Mouse (Mus musculus) kidney, embryonic 15.5 days (tissue): ENCODE data around the gene Plekhj1. TPM values are rescaled to one million over a fixed set of nuclear protein-coding genes. Genes with fewer than 3 reads are reported as not detected.
A peak's percentile ranks its signal among the peaks of the same experiment; 100 is the strongest.
"Not testable (repeated sequence)": the region's sequence is repeated elsewhere in the genome, so short reads cannot be mapped to it uniquely, and the experiment has no call there.

Experiments used
- ATAC-seq: fragments of 200-750 bp; cut with Nextera tagmentation; replicated peaks from 2 replicates; pipeline ENCODE4 v1.8.0; 2017; ENCODE audit warnings: moderate TSS enrichment; ENCODE audit not compliant: low FRiP score
- H3K27ac ChIP-seq: fragments of 300-500 bp; sonication (generic); 2 replicates; pipeline ENCODE4 v1.5.1; 2015; ENCODE audit warnings: mild to moderate bottlenecking, inconsistent platforms
- H3K27me3 ChIP-seq: fragments of 300-500 bp; sonication (generic); 2 replicates; pipeline ENCODE4 v1.6.1; 2015; ENCODE audit warnings: inconsistent platforms
- H3K36me3 ChIP-seq: fragments of 300-500 bp; sonication (generic); 2 replicates; pipeline ENCODE4 v1.6.1; 2015; ENCODE audit warnings: inconsistent platforms
- H3K4me1 ChIP-seq: fragments of 300-500 bp; sonication (generic); 2 replicates; pipeline ENCODE4 v1.6.1; 2015; ENCODE audit warnings: inconsistent platforms
- H3K4me2 ChIP-seq: fragments of 300-500 bp; sonication (generic); 2 replicates; pipeline ENCODE4 v1.6.1; 2015; ENCODE audit warnings: moderate library complexity, mild to moderate bottlenecking, inconsistent platforms
- H3K4me3 ChIP-seq: fragments of 300-500 bp; sonication (generic); replicated peaks from 2 replicates; pipeline ENCODE4 v1.5.1; 2015; ENCODE audit warnings: mild to moderate bottlenecking, inconsistent platforms
- H3K9ac ChIP-seq: fragments of 300-500 bp; sonication (generic); 2 replicates; pipeline ENCODE4 v1.6.1; 2015; ENCODE audit warnings: mild to moderate bottlenecking, inconsistent platforms
- H3K9me3 ChIP-seq: fragments of 300-500 bp; sonication (generic); replicated peaks from 2 replicates; pipeline ENCODE4 v1.6.1; 2016; ENCODE audit warnings: inconsistent platforms
- WGBS: fragments of 180-500 bp; shearing (Covaris S2); methylation state at CpG from one replicate; pipeline ENCODE4 v1.1.7; 2015; ENCODE audit warnings: mixed read lengths; 5-methylcytosine and 5-hydroxymethylcytosine counted together
- polyA plus RNA-seq: library from polyadenylated mRNA; unstranded; fragments of >200 nt; fragmentation: Nextera tagmentation; extraction: Ambion mirVana; gene quantifications from 2 replicates; pipeline ENCODE4 v1.2.1, GENCODE M21; 2015

Plekhj1 gene
- polyA plus RNA-seq, 1 experiment from 2014 or later = 126 TPM

GRCm38 (mm10) chr10:80823316-80823715, 24.9 kb upstream of the Plekhj1 start:
- H3K9ac ChIP-seq = no peak overlapping the region
- 97% methylated on average over 1 of the region's 1 CpGs for WGBS
- no peak for ATAC-seq
- peaks cover 1% of the 10 kb centered on the region for H3K36me3 ChIP-seq
- peaks cover 24% of the 10 kb centered on the region for H3K4me1 ChIP-seq
- no peak overlapping the region for H3K4me3 ChIP-seq
- no peak overlapping the region for H3K27ac ChIP-seq
- no peaks in the 10 kb centered on the region for H3K27me3 ChIP-seq
- H3K9me3 ChIP-seq = no peaks in the 10 kb centered on the region
- no peak overlapping the region for H3K4me2 ChIP-seq

- H3K27me3 ChIP-seq = no peaks in the 10 kb centered on the region
- H3K4me3 ChIP-seq = no peak overlapping the region
- H3K27ac ChIP-seq = no peak overlapping the region
- no peak overlapping the region for H3K9ac ChIP-seq
- no peak overlapping the region for H3K4me2 ChIP-seq
- peaks cover 16% of the 10 kb centered on the region for H3K4me1 ChIP-seq
- no peak for ATAC-seq
- no peaks in the 10 kb centered on the region for H3K36me3 ChIP-seq
- H3K9me3 ChIP-seq = no peaks in the 10 kb centered on the region
- WGBS = 88% methylated on average over 5 of the region's 5 CpGs
Observed at GRCm38 (mm10) chr10:80822528-80822927, 24.1 kb upstream of the Plekhj1 start.

GRCm38 (mm10) chr10:80821991-80822390, 23.6 kb upstream of the Plekhj1 start:
- Histone ChIP-seq H3K27me3 (no peaks in the 10 kb centered on the region), H3K4me3 (no peak overlapping the region), H3K27ac (no peak overlapping the region), H3K4me2 (no peak overlapping the region), H3K4me1 (peaks cover 13% of the 10 kb centered on the region), H3K9ac (no peak overlapping the region), H3K36me3 (no peaks in the 10 kb centered on the region), H3K9me3 (no peaks in the 10 kb centered on the region)
- 45% methylated on average over 2 of the region's 2 CpGs for WGBS
- no peak for ATAC-seq

GRCm38 (mm10) chr10:80819406-80819805, 21.0 kb upstream of the Plekhj1 start:
- no peaks in the 10 kb centered on the region for H3K27me3 ChIP-seq
- no peaks in the 10 kb centered on the region for H3K9me3 ChIP-seq
- 55% methylated on average over 3 of the region's 3 CpGs for WGBS
- no peak overlapping the region for H3K27ac ChIP-seq
- H3K36me3 ChIP-seq = no peaks in the 10 kb centered on the region
- no peak overlapping the region for H3K4me3 ChIP-seq
- peaks cover 8% of the 10 kb centered on the region for H3K4me1 ChIP-seq
- no peak for ATAC-seq
- H3K9ac ChIP-seq = 0 out of 2 replicates have a peak overlapping the region, but pooled peaks have one; percentile 2
- H3K4me2 ChIP-seq = no peak overlapping the region

- Histone ChIP-seq H3K9ac (no peak overlapping the region), H3K27ac (no peak overlapping the region), H3K4me2 (no peak overlapping the region), H3K4me3 (no peak overlapping the region), H3K36me3 (no peaks in the 10 kb centered on the region), H3K4me1 (peaks cover 1% of the 10 kb centered on the region), H3K27me3 (no peaks in the 10 kb centered on the region), H3K9me3 (no peaks in the 10 kb centered on the region)
- 49% methylated on average over 6 of the region's 6 CpGs for WGBS
- no peak for ATAC-seq
Observed at GRCm38 (mm10) chr10:80818599-80819281, 20.3 kb upstream of the Plekhj1 start.

GRCm38 (mm10) chr10:80817955-80818354, 19.5 kb upstream of the Plekhj1 start:
- not testable (repeated sequence) for H3K9ac ChIP-seq, H3K27me3 ChIP-seq, H3K27ac ChIP-seq, H3K4me1 ChIP-seq, ATAC-seq, H3K36me3 ChIP-seq, H3K4me3 ChIP-seq, H3K4me2 ChIP-seq, H3K9me3 ChIP-seq
- WGBS = 84% methylated on average over 7 of the region's 7 CpGs

GRCm38 (mm10) chr10:80817164-80817563, 18.7 kb upstream of the Plekhj1 start:
- Histone ChIP-seq H3K9ac (no peak overlapping the region), H3K4me2 (no peak overlapping the region), H3K4me1 (0 out of 2 replicates have a peak, but pooled peaks cover 4% of the 10 kb centered on the region), H3K36me3 (no peaks in the 10 kb centered on the region), H3K9me3 (no peaks in the 10 kb centered on the region), H3K27ac (no peak overlapping the region), H3K27me3 (0 out of 2 replicates have a peak, but pooled peaks cover 5% of the 10 kb centered on the region), H3K4me3 (no peak overlapping the region)
- ATAC-seq = no peak
- WGBS = 52% methylated on average over 2 of the region's 2 CpGs

- ATAC-seq, H3K4me1 ChIP-seq, H3K27me3 ChIP-seq, H3K9me3 ChIP-seq, H3K27ac ChIP-seq, H3K4me3 ChIP-seq, H3K4me2 ChIP-seq, H3K9ac ChIP-seq, H3K36me3 ChIP-seq: not testable (repeated sequence)
- 77% methylated on average over 3 of the region's 3 CpGs for WGBS
Observed at GRCm38 (mm10) chr10:80816303-80816702, 17.9 kb upstream of the Plekhj1 start.

- no peaks in the 10 kb centered on the region for H3K36me3 ChIP-seq
- no peaks in the 10 kb centered on the region for H3K9me3 ChIP-seq
- H3K27me3 ChIP-seq = peaks cover 13% of the 10 kb centered on the region; the same call in 1 of the 2 replicates
- 67% methylated on average over 7 of the region's 7 CpGs for WGBS
- H3K4me1 ChIP-seq = peaks cover 13% of the 10 kb centered on the region
- H3K4me2 ChIP-seq = no peak overlapping the region
- H3K27ac ChIP-seq = no peak overlapping the region
- H3K9ac ChIP-seq = no peak overlapping the region
- H3K4me3 ChIP-seq = no peak overlapping the region
- ATAC-seq = no peak
Observed at GRCm38 (mm10) chr10:80814800-80815199, 16.4 kb upstream of the Plekhj1 start.

- Histone ChIP-seq H3K4me3 (no peak within 1 kb of the TSS), H3K4me2 (no peak within 1 kb of the TSS), H3K27ac (no peak within 1 kb of the TSS), H3K9me3 (no peaks in the 10 kb centered on the region), H3K36me3 (no peaks in the 10 kb centered on the region), H3K9ac (no peak within 1 kb of the TSS), H3K27me3 (peaks cover 14% of the 10 kb centered on the region; the same call in 1 of the 2 replicates), H3K4me1 (peaks cover 27% of the 10 kb centered on the region)
- no peak for ATAC-seq
- WGBS = 71% methylated on average over 4 of the region's 4 CpGs
Observed at GRCm38 (mm10) chr10:80813366-80813765, 14.9 kb upstream of the Plekhj1 start, which contains the start of gene Jsrp1. TSS of gene Jsrp1 (minus strand) at chr10:80813498.

GRCm38 (mm10) chr10:80812391-80813041, 14.1 kb upstream of the Plekhj1 start:
- Histone ChIP-seq H3K27ac (no peak overlapping the region), H3K36me3 (no peaks in the 10 kb centered on the region), H3K9me3 (no peaks in the 10 kb centered on the region), H3K27me3 (peaks cover 14% of the 10 kb centered on the region; the same call in 1 of the 2 replicates), H3K9ac (no peak overlapping the region), H3K4me3 (no peak overlapping the region), H3K4me1 (peaks cover 35% of the 10 kb centered on the region), H3K4me2 (no peak overlapping the region)
- 24% methylated on average over 5 of the region's 5 CpGs for WGBS
- no peak for ATAC-seq

- Histone ChIP-seq H3K4me3 (peak overlapping the region; percentile 21), H3K27me3 (peaks cover 21% of the 10 kb centered on the region), H3K9ac (0 out of 2 replicates have a peak overlapping the region, but pooled peaks have one; percentile 15), H3K9me3 (no peaks in the 10 kb centered on the region), H3K36me3 (peaks cover 4% of the 10 kb centered on the region), H3K4me2 (peak overlapping the region; percentile 50), H3K27ac (no peak overlapping the region), H3K4me1 (peaks cover 56% of the 10 kb centered on the region)
- 4% methylated on average over 20 of the region's 20 CpGs for WGBS
- no peak for ATAC-seq
Observed at GRCm38 (mm10) chr10:80810084-80810483, 11.7 kb upstream of the Plekhj1 start.
